In the genomic region with DNA sequence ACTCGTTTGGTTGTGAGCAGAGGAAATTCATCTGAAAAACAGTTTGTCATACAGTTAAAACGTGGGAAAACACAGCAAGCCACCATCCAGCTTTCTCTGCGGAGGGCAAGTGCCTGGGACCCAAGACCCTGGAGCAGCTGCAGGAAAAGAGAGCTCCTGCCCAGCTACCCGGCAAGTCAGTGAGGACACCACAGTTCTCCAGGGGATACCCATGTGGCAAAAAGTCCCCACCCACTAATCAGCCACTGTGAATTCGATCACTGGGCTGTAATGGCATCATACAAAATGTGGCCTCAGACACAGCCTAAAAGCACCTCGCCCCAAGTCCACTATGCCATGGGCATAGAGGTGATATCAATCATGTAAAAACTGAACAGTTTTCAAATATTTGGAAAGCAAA, we compare ENCODE assay signal across 9 mouse cellular contexts. TPM values are rescaled to one million over a fixed set of nuclear protein-coding genes. Genes with fewer than 3 reads are reported as not detected.
DNase-seq lines count a peak whose midpoint lies in the region; ATAC-seq and TF ChIP-seq lines count a peak whose summit lies in the region.
"Had no signal": no experiment of that assay in that cellular context is flagged by ENCODE, and none has a peak within 500 bp of the region (broad histone marks: within the 10 kb centered on the region; RNA-seq: fewer than 3 reads in every experiment).

No protein-coding gene starts in this region.

- H3K36me3 ChIP-seq in lung, embryonic 14.5 days (ENCODE audit: insufficient read depth), result peaks cover 49% of the 10 kb centered on the region
- H3K36me3 ChIP-seq in lung, postnatal 0 days (ENCODE audit: insufficient read depth, low read length), result peaks cover 5% of the 10 kb centered on the region; the same call in 1 of the 2 replicates
- peaks cover 44% of the 10 kb centered on the region for H3K36me3 ChIP-seq in embryonic facial prominence, embryonic 13.5 days
- H3K36me3 ChIP-seq in intestine, embryonic 14.5 days (ENCODE audit: control insufficient read depth, insufficient read depth, low read length), result peaks cover 47% of the 10 kb centered on the region
- H3K36me3 ChIP-seq in neural tube, embryonic 15.5 days, result peaks cover 22% of the 10 kb centered on the region

- 69% methylated on average over 6 of the region's 6 CpGs for WGBS in lung, embryonic 14.5 days
- 70% methylated on average over 6 of the region's 6 CpGs for WGBS in lung, postnatal 0 days
- 74% methylated on average over 6 of the region's 6 CpGs for WGBS in embryonic facial prominence, embryonic 13.5 days
- WGBS in intestine, embryonic 14.5 days, result 77% methylated on average over 6 of the region's 6 CpGs
- WGBS in neural tube, embryonic 15.5 days, result 79% methylated on average over 6 of the region's 6 CpGs

- no peak for TF ChIP-seq EP300 in lung, postnatal 0 days (IDR thresholded peaks at IDR 0.05)

- H3K4me2 ChIP-seq in lung, embryonic 14.5 days, result peak overlapping the region; percentile 78
- no peak overlapping the region for H3K4me2 ChIP-seq in lung, postnatal 0 days (replicated peaks; ENCODE audit: low read depth, low read length)
- H3K4me2 ChIP-seq in embryonic facial prominence, embryonic 13.5 days, result peak overlapping the region; percentile 76
- H3K4me2 ChIP-seq in intestine, embryonic 14.5 days (ENCODE audit: low read length), result peak overlapping the region; percentile 79
- peak overlapping the region; percentile 89 for H3K4me2 ChIP-seq in neural tube, embryonic 15.5 days

- no peak for DNase-seq in lung, embryonic 14.5 days
- no peak for DNase-seq in lung, postnatal 0 days (ENCODE audit: low spot score)
- no peak for DNase-seq in intestine, embryonic 14.5 days (ENCODE audit: low spot score)
- DNase-seq in layer of hippocampus, postnatal 14 days (ENCODE audit: low spot score in 2 of 2), result no peak
- DNase-seq in left cerebral cortex, adult 18-20 months (ENCODE audit: low spot score in 2 of 2), result no peak
- DNase-seq: cerebellum, adult 11 months; gastrocnemius, postnatal 25 days had no signal

- H3K4me1 ChIP-seq in lung, embryonic 14.5 days (ENCODE audit: insufficient read depth), result peaks cover 4% of the 10 kb centered on the region; the same call in 1 of the 2 replicates
- no peaks in the 10 kb centered on the region; the same call in 1 of the 2 replicates for H3K4me1 ChIP-seq in lung, postnatal 0 days (ENCODE audit: insufficient read depth, low read depth, low read length)
- H3K4me1 ChIP-seq in embryonic facial prominence, embryonic 13.5 days, result peaks cover 16% of the 10 kb centered on the region
- H3K4me1 ChIP-seq in intestine, embryonic 14.5 days (replicated peaks; ENCODE audit: control insufficient read depth, insufficient read depth, low read length), result no peaks in the 10 kb centered on the region; the same call in 1 of the 2 replicates
- H3K4me1 ChIP-seq in neural tube, embryonic 15.5 days, result peaks cover 17% of the 10 kb centered on the region

- TF ChIP-seq CTCF in lung, embryonic 14.5 days (IDR thresholded peaks at IDR 0.05; ENCODE audit: low read depth), result no peak
- no peak for TF ChIP-seq CTCF in lung, postnatal 0 days (IDR thresholded peaks at IDR 0.05)

- no peak overlapping the region for H3K27ac ChIP-seq in lung, embryonic 14.5 days (ENCODE audit: low read depth)
- H3K27ac ChIP-seq in lung, postnatal 0 days (ENCODE audit: low read length), result no peak overlapping the region
- H3K27ac ChIP-seq in embryonic facial prominence, embryonic 13.5 days, result no peak overlapping the region
- H3K27ac ChIP-seq in intestine, embryonic 14.5 days (ENCODE audit: low read depth), result no peak overlapping the region
- no peak overlapping the region for H3K27ac ChIP-seq in neural tube, embryonic 15.5 days (replicated peaks)

- H3K27me3 ChIP-seq in lung, embryonic 14.5 days (ENCODE audit: insufficient read depth, low read length), result no peaks in the 10 kb centered on the region
- H3K27me3 ChIP-seq in lung, postnatal 0 days (replicated peaks; ENCODE audit: insufficient read depth, low read length), result no peaks in the 10 kb centered on the region
- H3K27me3 ChIP-seq in embryonic facial prominence, embryonic 13.5 days, result no peaks in the 10 kb centered on the region
- no peaks in the 10 kb centered on the region for H3K27me3 ChIP-seq in intestine, embryonic 14.5 days (replicated peaks; ENCODE audit: control insufficient read depth, insufficient read depth, low read length)
- H3K27me3 ChIP-seq in neural tube, embryonic 15.5 days (replicated peaks), result no peaks in the 10 kb centered on the region

- peak overlapping the region; percentile 85 for H3K4me3 ChIP-seq in lung, embryonic 14.5 days (ENCODE audit: low read depth, low read length)
- no peak overlapping the region for H3K4me3 ChIP-seq in lung, postnatal 0 days (ENCODE audit: low read depth, low read length)
- H3K4me3 ChIP-seq in embryonic facial prominence, embryonic 13.5 days, result peak overlapping the region; percentile 84
- H3K4me3 ChIP-seq in intestine, embryonic 14.5 days (ENCODE audit: low read depth, low read length), result peak overlapping the region; percentile 87; the same call in 1 of the 2 replicates
- no peak overlapping the region for H3K4me3 ChIP-seq in neural tube, embryonic 15.5 days (replicated peaks)

- H3K9ac ChIP-seq in lung, embryonic 14.5 days, result peak overlapping the region; percentile 87
- H3K9ac ChIP-seq in lung, postnatal 0 days (replicated peaks; ENCODE audit: low read depth), result no peak overlapping the region
- H3K9ac ChIP-seq in embryonic facial prominence, embryonic 13.5 days, result peak overlapping the region; percentile 62
- H3K9ac ChIP-seq in intestine, embryonic 14.5 days (ENCODE audit: low read length), result no peak overlapping the region
- H3K9ac ChIP-seq in neural tube, embryonic 15.5 days (replicated peaks), result 0 out of 2 replicates have a peak overlapping the region, but pooled peaks have one; percentile 23

- no peaks in the 10 kb centered on the region for H3K9me3 ChIP-seq in lung, embryonic 14.5 days (ENCODE audit: low read depth, low read length)
- H3K9me3 ChIP-seq in lung, postnatal 0 days (ENCODE audit: low read length), result no peaks in the 10 kb centered on the region
- H3K9me3 ChIP-seq in embryonic facial prominence, embryonic 13.5 days, result no peaks in the 10 kb centered on the region
- H3K9me3 ChIP-seq in intestine, embryonic 14.5 days (ENCODE audit: control insufficient read depth, low read length), result no peaks in the 10 kb centered on the region
- no peaks in the 10 kb centered on the region for H3K9me3 ChIP-seq in neural tube, embryonic 15.5 days (replicated peaks)

- no peak for ATAC-seq in lung, embryonic 14.5 days (ENCODE audit: insufficient read depth)
- no peak for ATAC-seq in lung, postnatal 0 days
- ATAC-seq in embryonic facial prominence, embryonic 13.5 days (ENCODE audit: insufficient number of reproducible peaks, insufficient read depth, low FRiP score, low TSS enrichment, low read depth), result no peak
- ATAC-seq in intestine, embryonic 14.5 days (replicated peaks; ENCODE audit: low FRiP score, low TSS enrichment, low read depth), result no peak
- no peak for ATAC-seq in neural tube, embryonic 15.5 days (ENCODE audit: low FRiP score)

RNA-seq across cellular contexts. Expression of a gene that starts 1.7 kb away (rescaled TPM):
- polyA plus RNA-seq in lung, embryonic 14.5 days (2014; fragmentation: Nextera tagmentation; extraction: Ambion mirVana), result 343 and 362 TPM in 2 replicates
- polyA plus RNA-seq in lung, postnatal 0 days (2015; fragmentation: Nextera tagmentation; extraction: Ambion mirVana), result 37.3 and 38.9 TPM in 2 replicates
- polyA plus RNA-seq in embryonic facial prominence, embryonic 13.5 days (2015; fragmentation: Nextera tagmentation; extraction: Ambion mirVana), result 241 and 293 TPM in 2 replicates
- 286 and 317 TPM in 2 replicates for polyA plus RNA-seq in intestine, embryonic 14.5 days (2014; fragmentation: Nextera tagmentation; extraction: Ambion mirVana)
- polyA plus RNA-seq in neural tube, embryonic 15.5 days (2015; fragmentation: Nextera tagmentation; extraction: Ambion mirVana), result 40.9 and 93.4 TPM in 2 replicates
- 1 to 10 TPM; 7.1 to 7.9 TPM for total RNA-seq in layer of hippocampus, postnatal 14 days (2021)
- 1 to 10 TPM; 3.6 to 4.1 TPM for total RNA-seq in left cerebral cortex, adult 18-20 months (2021)

RNA-seq across cellular contexts. Expression of a gene that starts 33.3 kb away (rescaled TPM):
- polyA plus RNA-seq in lung, embryonic 14.5 days (2014; fragmentation: Nextera tagmentation; extraction: Ambion mirVana), result 0.39 and 0.49 TPM in 2 replicates
- 0.04 and 0.05 TPM in 2 replicates for polyA plus RNA-seq in lung, postnatal 0 days (2015; fragmentation: Nextera tagmentation; extraction: Ambion mirVana)
- polyA plus RNA-seq in embryonic facial prominence, embryonic 13.5 days (2015; fragmentation: Nextera tagmentation; extraction: Ambion mirVana), result 0.47 and 1.2 TPM in 2 replicates
- 0.60 and 0.79 TPM in 2 replicates for polyA plus RNA-seq in intestine, embryonic 14.5 days (2014; fragmentation: Nextera tagmentation; extraction: Ambion mirVana)
- polyA plus RNA-seq in neural tube, embryonic 15.5 days (2015; fragmentation: Nextera tagmentation; extraction: Ambion mirVana), result 8.2 and 9.6 TPM in 2 replicates
- 10 to 100 TPM; 13.7 to 14.8 TPM for total RNA-seq in layer of hippocampus, postnatal 14 days (2021)
- 10 to 100 TPM in 1 of 2 experiments, 1 to 10 TPM in 1; 10.0 to 10.7 TPM for total RNA-seq in left cerebral cortex, adult 18-20 months (2021)
- total RNA-seq: gastrocnemius, postnatal 25 days had no signal

RNA-seq across cellular contexts. Expression of a gene that starts 34.2 kb away (rescaled TPM):
- not detected in 2 replicates for polyA plus RNA-seq in lung, embryonic 14.5 days (2014; fragmentation: Nextera tagmentation; extraction: Ambion mirVana)
- not detected in 2 replicates for polyA plus RNA-seq in lung, postnatal 0 days (2015; fragmentation: Nextera tagmentation; extraction: Ambion mirVana)
- not detected in 2 replicates for polyA plus RNA-seq in embryonic facial prominence, embryonic 13.5 days (2015; fragmentation: Nextera tagmentation; extraction: Ambion mirVana)
- not detected in 2 replicates for polyA plus RNA-seq in intestine, embryonic 14.5 days (2014; fragmentation: Nextera tagmentation; extraction: Ambion mirVana)
- polyA plus RNA-seq in neural tube, embryonic 15.5 days (2015; fragmentation: Nextera tagmentation; extraction: Ambion mirVana), result 1.8 and 3.1 TPM in 2 replicates
- 1 to 10 TPM; 2.9 to 5.5 TPM for total RNA-seq in layer of hippocampus, postnatal 14 days (2021)
- 1 to 10 TPM; 2.0 to 3.5 TPM for total RNA-seq in left cerebral cortex, adult 18-20 months (2021)
- total RNA-seq: gastrocnemius, postnatal 25 days had no signal

RNA-seq across cellular contexts. Expression of a gene that starts 58.8 kb away (rescaled TPM):
- not detected in 2 replicates for polyA plus RNA-seq in lung, embryonic 14.5 days (2014; fragmentation: Nextera tagmentation; extraction: Ambion mirVana)
- 0.25 and 2.1 TPM in 2 replicates for polyA plus RNA-seq in lung, postnatal 0 days (2015; fragmentation: Nextera tagmentation; extraction: Ambion mirVana)
- polyA plus RNA-seq in embryonic facial prominence, embryonic 13.5 days (2015; fragmentation: Nextera tagmentation; extraction: Ambion mirVana), result 0.32 and 0.58 TPM in 2 replicates
- polyA plus RNA-seq in intestine, embryonic 14.5 days (2014; fragmentation: Nextera tagmentation; extraction: Ambion mirVana), result 0.39 TPM in 1 of 2 replicates, not detected in the other
- polyA plus RNA-seq in neural tube, embryonic 15.5 days (2015; fragmentation: Nextera tagmentation; extraction: Ambion mirVana), result not detected in 2 replicates
- not detected for total RNA-seq in layer of hippocampus, postnatal 14 days (2021)
- total RNA-seq in left cerebral cortex, adult 18-20 months (2021), result not detected
- total RNA-seq: gastrocnemius, postnatal 25 days had no signal

Comparison
In these comparisons a context has a peak if more than half of its experiments do, and no peak if none do; other contexts are left out.
1. H3K4me3 ChIP-seq: peak in lung, embryonic 14.5 days (single experiment), embryonic facial prominence, embryonic 13.5 days (single experiment) and intestine, embryonic 14.5 days (single experiment); none in lung, postnatal 0 days (single experiment) and neural tube, embryonic 15.5 days (single experiment).
2. H3K9ac ChIP-seq: peak in lung, embryonic 14.5 days (single experiment), embryonic facial prominence, embryonic 13.5 days (single experiment) and neural tube, embryonic 15.5 days (single experiment); none in lung, postnatal 0 days (single experiment) and intestine, embryonic 14.5 days (single experiment).